Mouse (Mus musculus) cerebellum, adult 2 months (tissue): ENCODE results near the gene Vcan.

Source experiments
- CTCF ChIP-seq: fragments of 200-500 bp; IDR thresholded peaks from 2 replicates; pipeline ENCODE4 v1.5.1; 2011; ENCODE audit warnings: low read depth, mild to moderate bottlenecking, control low read depth, low read length, moderate library complexity, borderline replicate concordance; ENCODE audit not compliant: insufficient read depth
- POLR2A ChIP-seq: fragments of 200-500 bp; IDR thresholded peaks from 2 replicates; pipeline ENCODE4 v1.6.1; 2011; ENCODE audit warnings: low read length, control low read depth, borderline replicate concordance; ENCODE audit not compliant: insufficient read depth

- TF ChIP-seq POLR2A, result no peak
- no peak for TF ChIP-seq CTCF
Measured at GRCm38 (mm10) chr13:89738275-89738674, 4.0 kb downstream of the Vcan start.
